Mouse (Mus musculus) frontal cortex, postnatal 14 days (tissue): Measurements from ENCODE around the gene Izumo1.

Source experiments
- DNase-seq, 2 experiments: peaks; one replicate each; pipeline ENCODE4 v3.0.0; 2022; ENCODE audit warnings: low spot score in 2 of 2

The Izumo1 gene

DNA sequence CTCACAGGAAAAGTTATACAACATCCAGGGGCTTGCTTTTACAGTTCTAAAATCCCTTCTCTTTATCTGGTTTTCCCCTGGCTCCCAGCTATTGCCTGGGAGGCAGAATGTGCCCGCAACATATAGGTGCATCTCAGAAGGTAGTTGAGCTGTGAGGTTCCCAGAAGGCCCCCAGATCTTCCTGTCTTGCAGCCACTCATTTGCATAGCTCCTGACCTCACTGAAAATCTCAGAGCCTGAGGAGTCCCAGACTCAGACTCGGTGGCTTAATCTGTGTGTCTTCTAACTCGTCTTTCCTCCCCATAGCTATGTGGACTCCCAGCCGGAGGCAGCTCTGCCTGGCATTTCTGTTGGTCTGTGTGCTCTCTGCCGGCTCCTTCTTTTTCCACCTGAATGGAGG is 3.3 kb upstream of the Izumo1 start:
- no peak for DNase-seq

DNA sequence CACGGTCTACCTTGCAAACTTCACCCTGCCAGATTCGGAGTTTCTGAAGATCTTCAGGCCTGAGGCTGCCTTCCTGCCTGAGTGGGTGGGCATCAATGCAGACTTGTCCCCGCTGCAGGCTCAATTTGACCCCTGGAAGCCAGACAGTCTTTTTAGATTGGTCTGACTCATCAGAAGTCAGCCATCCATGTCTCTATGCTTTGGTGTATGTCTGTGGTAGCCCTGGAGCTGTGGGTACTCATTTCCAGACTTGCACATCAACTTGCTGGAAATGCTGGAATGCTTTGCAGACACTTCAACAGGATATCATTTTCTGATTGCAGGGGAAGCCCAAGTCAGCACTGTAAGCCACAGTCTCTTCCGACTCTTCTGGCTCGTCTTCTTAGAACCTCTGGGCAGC is 2.0 kb upstream of the Izumo1 start:
- DNase-seq = no peak

DNA sequence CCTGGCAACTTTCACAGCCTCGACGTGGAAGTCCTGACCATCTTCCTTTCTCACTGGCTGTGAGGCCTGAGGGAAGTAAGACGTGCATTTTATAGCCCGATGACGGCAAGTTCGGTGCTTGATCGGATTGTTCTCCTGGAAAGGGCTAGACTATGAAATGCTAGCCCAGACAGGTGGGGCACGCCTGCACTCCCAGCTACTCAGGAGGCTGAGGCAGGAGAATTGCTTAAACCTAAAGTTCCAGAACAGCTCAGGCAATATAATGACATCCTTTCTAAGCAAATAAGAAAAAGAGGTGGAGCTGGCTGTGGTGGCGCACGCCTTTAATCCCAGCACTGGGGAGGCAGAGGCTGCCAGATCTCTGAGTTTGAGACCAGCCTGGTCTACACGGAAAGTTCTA is 1.9 kb downstream of the Izumo1 start:
- DNase-seq = no peak

DNA sequence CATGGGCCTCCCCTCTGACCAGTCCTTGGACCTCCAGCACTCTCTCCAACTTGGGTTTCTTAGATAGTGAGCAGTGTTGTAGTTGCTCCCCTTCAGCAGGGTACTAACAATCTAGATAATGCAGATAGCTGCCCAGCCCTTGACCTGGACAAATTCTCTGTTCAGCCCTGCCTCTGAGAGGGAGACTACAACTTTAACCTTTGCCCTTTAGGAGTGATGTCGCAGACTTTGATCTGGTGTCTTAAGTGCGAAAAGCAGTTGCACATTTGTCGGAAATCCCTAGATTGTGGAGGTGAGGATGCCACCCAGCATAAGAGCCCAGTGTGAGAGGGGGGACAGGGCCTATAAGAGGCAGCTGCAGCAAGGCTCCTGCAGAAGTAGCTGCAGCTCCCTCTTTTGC is 3.1 kb downstream of the Izumo1 start:
- DNase-seq = no peak

DNA sequence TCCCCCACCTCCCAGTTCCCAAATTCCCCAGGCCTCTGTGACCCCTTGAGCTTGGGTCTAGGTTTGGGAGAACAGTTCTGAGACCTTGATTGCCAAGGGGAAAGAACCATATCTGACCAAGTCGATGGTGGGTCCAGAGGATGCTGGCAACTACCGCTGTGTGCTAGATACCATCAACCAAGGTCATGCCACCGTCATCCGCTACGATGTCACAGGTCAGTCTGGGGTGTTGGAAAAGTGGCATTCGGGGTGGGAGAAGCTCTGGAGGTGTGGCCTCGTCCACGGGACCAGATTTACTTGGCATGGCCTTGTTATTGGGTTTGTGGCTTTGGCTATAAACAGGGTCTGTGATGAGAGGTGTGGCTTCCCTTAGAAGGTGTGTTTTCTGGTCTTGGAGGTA is 3.9 kb downstream of the Izumo1 start:
- no peak for DNase-seq

DNA sequence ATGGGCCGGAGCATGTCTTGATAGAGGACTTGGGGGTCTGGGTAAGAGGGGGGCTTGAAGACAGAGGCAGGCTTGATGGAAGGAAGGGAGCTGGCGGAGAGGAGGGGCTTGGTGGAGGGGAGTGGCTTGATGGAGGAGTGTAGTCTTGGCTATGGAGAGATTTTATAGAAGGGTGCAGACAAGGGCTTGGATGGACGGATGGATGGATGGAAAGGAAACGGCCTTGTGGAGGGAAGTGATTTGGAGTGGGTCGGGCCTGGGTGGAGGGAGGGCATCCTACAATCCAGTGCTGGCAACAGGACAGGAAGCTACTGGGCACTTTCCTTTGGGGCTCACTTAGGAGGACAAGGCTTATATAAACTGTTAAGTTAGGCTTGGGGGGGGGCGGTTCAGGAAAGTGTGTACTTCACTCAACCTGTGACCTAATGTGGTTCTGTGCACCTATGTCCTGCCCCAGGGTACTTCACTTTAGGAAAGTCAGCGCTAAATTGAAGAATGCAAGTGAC is 5.0 kb downstream of the Izumo1 start:
- DNase-seq = no peak

DNA sequence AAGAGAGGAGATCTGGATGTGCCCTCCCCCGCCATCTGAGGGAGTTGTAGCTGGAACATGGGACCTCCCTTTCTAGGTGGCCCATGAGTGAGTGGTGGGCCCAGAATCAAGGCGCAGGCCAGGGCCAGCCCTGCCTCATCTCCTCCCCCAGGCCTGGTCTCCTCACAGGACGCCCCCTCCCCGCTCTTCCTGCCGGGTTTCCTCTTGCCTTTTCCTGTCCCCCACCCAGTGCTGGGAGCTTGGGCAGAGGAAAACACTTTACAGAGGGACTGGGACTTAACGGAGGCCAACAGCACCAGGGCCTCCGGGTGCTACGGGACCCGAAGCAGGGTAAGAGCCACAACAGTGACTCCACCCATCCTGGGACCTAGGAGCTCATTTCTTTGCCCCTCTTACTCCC is 5.7 kb downstream of the Izumo1 start, which contains the start of gene Rasip1:
Gene Rasip1, plus strand, starts transcription at position 228 of the 400 bp plus-strand sequence.
- no peak for DNase-seq

DNA sequence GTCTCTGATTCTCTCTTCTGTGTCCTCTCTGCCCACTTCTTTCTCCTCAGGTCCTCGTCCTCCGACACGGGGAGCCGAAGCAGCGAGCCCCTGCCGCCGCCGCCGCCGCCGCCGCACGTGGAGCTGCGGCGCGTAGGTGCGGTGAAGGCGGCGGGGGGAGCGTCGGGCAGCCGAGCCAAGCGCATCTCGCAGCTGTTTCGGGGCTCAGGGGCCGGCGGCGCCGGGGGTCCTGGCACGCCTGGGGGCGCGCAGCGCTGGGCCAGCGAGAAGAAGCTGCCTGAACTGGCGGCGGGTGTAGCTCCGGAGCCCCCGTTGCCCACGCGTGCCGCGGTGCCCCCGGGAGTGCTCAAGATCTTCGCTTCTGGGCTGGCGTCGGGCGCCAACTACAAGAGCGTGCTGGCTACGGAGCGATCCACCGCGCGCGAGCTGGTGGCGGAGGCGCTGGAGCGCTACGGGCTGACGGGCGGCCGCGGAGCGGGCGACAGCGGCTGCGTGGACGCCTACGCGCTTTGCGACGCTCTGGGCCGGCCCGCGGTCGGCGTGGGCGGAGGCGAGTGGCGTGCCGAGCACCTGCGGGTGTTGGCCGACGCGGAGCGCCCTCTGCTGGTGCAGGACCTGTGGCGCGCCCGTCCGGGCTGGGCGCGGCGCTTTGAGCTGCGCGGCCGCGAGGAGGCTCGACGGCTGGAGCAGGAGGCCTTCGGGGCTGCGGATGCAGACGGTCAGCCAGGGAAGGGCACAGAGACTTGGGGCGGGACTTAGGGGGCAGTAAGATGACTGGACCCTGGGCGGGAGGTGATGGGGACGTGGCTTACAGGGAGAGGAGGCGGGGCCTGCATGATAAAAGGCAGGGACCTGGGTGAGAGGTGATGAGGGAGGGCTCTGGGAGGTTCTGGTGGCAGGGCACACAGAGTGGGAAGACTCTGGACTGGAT is 7.0 kb downstream of the Izumo1 start:
- DNase-seq = peak in 1 of 2 experiments; percentile 68

DNA sequence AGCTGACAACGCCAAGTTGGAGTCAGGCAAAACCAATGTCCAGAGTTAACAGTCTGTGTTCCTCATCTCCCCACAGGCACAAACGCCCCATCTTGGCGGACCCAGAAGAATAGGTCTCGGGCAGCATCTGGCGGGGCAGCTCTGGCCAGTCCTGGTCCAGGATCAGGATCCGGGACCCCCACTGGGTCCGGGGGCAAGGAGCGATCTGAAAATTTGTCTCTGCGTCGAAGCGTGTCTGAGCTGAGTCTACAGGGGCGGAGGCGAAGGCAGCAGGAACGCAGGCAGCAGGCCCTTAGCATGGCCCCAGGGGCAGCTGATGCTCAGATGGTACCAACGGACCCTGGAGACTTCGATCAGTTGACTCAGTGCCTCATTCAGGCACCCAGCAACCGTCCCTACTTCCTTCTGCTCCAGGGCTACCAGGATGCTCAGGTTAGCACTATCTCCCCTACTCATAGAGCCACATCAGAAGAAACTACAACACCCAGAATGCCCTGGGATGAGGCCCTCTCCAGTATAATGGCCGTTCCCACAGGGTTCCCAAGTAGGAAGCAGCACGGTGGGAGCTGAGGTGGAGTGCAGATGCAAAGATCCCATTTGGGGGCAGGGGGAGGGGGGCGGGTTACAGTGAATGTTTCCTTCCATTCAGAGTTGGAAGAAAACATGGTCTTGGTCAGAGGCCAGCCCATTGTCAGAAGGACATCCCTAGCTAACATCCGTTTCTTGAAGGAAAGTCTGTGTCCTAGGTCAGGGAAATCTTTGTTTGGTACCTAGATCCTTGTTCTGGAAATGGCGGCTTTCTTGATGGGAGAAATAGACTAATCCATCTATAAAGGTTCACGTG is 8.7 kb downstream of the Izumo1 start:
- DNase-seq = no peak

DNA sequence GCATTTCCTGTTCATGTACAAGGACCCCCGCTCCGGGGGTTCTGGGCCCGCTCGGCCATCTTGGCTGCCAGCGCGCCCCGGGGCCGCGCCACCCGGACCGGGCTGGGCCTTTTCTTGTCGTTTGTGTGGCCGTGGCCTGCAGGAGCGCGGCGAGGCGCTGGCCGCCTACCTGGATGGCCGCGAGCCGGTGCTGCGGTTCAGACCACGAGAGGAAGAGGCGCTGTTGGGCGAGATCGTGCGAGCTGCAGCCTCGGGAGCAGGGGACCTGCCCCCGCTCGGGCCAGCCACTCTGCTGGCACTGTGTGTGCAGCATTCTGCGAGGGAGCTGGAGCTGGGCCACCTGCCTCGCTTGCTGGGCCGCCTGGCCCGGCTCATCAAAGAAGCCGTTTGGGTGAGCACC is 10.9 kb downstream of the Izumo1 start:
- no peak for DNase-seq

DNA sequence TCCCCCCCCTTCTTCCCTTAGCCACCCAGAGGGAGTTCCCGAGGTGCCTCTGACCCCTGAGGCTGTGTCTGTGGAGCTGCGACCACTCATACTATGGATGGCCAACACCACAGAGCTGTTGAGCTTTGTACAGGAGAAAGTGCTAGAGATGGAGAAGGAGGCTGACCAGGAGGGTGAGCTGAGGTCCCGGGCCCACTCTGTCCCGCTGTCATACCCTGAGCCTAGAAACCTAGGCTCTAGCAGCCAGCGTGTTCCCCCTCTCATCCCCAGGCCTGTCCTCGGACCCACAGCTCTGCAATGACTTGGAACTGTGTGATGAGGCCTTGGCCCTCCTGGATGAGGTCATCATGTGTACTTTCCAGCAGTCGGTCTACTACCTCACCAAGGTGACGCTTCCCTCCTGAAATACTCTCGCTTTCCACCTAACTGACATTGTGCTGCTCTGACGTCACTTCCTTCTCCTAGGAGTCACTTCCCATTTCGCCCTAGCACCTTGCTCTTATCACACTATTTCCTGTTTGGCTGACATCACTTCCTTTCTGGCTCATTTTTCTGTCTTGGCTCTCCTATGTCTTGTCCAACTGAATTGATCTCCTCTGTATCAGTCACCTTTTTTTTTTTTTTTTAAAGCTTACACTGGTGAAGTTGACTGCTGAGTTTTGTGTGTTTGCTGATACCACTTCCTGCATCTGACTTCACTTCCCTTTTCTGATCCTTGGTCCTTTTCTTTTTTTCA is 13.5 kb downstream of the Izumo1 start:
- no peak for DNase-seq

DNA sequence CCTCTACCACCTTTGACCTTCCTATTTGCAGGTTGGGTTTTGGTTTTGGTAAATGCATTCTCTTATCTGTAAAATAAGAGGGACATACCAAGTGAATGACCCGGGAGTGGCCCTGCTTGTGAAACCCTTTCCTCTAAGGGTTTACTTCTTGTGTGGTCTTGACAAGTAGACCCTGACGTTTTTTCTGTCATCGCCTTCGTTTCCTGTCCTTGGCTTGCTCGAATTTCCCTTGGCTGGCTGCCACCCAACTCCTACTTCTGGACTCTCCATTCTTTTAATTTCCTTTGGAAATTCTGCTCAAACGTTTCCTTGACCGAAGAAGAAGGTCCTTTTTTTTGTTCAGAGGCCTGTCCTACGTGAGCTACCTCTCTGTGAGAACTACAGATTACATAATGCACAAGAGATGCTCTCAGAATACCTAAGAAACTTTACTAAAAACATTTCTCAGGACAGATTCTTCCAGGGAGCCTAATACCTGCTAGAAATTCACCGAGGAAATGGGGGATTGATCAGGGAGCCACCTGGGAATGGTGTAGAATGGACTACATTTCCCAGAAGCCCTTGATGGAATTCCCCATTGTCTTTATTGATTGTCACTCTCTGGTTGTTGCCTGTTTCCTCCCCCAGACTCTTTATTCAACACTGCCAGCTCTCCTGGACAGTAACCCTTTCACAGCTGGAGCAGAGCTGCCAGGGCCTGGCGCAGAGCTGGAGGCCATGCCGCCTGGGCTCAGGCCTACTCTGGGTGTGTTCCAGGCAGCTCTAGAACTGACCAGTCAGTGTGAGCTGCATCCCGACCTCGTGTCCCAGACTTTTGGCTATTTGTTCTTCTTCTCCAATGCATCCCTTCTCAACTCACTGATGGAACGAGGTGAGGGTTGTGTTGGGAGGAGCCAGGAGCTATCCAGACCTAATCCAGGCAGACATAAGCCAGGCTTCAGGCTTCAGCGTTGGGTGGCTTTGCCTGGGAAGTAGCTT is 14.4 kb downstream of the Izumo1 start:
- DNase-seq = no peak

DNA sequence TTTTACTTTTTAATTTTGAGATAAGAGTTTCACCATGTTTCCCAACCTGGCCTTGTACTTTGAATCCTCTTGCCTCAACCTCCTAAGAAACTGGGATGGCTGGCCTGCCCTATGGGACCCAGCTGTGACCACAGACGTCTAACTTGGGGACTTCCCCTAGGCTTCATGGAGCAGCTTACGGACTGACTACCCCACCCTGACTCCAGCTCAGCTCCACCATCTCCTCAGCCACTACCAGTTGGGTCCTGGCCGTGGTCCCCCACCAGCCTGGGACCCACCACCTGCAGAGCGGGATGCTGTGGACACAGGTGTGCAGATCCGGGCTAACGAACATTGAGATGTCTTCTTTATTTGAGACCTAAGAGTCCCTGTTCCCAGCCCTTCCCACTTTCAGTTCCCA is 16.1 kb downstream of the Izumo1 start:
- no peak for DNase-seq

DNA sequence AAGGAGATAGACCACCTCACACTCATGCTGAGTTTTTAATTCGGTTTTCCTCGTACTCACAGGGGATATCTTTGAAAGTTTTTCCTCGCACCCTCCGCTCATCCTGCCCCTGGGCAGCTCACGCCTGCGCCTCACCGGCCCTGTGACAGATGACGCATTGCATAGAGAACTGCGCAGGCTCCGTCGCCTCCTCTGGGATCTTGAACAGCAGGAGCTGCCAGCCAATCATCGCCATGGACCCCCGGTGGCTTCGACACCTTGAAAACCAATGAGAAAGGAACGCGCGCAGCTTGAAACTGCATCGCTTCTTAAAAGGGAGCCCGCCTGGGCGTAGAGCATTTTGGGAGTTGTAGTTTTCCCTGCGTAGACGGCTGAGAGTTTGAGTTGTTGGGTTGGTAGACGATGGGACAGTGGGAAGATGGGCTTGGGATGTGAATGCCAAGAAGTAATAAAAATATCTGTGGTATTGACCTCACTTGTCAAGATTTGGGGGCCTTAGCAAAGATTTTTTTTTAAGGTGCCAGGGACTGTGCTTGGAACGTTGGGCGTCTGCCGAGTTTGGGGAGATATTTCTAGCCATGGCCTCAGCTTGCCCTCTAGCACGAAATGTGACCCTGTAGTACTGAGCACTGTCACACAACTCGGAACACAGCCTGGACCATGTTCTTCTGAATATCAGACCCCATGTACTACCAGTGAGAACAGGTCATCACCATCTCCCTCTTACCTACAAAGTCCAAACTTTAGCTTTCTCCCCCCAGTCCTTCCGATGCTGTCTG is 17.2 kb downstream of the Izumo1 start:
- peak; percentile 93 to 96 for DNase-seq

DNA sequence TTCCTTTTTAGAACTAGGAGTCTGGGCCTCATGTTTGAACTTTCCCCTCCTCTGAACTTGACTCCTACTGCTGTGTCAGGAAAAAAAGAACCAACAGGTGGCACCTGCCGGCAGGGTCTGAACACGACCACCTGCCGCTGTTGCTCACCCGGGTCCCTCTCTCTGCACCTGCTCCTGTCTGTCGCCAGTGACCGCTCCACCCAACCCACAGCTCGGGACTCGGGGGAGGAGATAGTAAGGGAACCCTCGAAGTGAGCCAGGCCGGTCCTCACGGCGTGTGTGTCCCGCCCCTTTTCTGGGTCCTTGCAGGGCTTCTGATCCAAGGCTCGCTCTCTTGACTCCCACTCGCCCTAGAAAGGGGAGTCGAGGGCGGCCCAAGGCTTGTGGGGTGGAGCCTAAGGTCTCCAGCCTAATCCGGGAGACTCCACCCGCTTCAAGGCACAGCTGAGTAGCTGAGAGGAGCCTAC is 18.0 kb downstream of the Izumo1 start, which contains the start of gene Mamstr:
Gene Mamstr, plus strand, starts transcription at position 417 of the 467 bp plus-strand sequence.
- DNase-seq = no peak

DNA sequence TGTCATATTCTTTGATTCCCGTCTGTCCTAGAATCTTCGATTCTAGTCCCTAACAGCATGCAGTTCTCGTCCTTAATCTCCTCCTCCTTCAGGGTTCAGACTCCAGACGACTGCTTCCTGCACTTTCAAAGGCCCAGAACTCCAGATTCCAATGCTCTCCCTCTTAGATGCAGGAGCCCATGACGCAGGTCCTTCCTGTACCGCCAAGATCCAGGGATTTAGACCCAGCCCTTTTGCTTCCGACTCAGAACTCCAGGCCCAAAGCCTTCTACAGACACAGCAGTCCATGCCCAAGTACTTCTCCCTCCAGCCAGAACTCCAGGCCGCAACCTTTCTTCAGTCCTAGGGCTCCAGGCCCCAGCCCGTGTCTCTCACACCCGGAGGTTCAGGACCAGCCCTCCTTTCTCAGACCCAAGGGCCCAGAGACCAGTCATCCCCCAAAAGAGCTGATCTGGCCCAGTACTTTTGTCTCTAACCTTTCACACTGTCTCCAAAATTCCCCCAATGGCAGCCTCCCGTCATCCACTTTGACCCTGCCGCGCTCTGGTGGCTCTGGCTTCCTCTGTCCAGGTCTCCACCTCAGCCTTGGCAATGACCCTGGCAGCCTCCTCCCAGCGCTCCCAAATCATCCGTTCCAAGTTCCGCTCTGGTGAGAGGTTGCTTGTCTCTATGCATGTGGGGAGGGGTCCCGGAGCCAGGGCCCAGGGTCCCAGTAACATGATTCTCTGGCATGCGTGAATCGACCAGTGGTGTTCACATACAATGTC is 18.8 kb downstream of the Izumo1 start:
- no peak for DNase-seq

DNA sequence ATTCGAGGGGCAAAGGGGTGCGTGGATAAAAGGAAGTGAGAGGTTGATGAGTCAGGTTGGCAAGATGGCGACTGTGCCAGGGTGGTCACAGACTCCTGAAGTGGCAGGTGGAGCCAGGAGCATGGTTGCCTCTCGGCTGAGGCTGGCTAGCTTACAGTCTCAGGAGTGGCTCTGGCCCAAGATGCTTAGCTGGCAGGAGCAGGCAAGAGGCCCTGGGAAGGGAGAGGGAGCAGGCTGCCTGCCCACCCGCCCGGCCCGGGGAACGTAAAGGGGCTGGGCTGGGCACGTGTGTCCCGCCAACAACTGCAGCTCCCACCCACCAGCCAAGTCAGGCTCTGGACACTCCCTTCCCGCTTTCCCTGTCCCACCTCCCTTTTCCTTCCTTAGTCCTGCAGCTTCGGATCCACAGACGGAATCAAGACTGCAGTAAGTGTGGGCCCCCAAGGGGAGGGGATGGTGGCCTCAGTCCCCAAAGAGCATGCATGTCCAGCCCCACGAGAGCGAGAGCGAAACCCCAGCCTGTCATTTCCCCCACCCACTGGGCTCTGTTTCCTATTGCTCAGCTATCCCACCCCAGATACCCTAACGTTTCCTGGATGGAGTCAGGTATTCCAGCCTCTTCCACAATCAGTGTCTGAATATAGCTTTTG is 19.9 kb downstream of the Izumo1 start:
- DNase-seq = no peak

DNA sequence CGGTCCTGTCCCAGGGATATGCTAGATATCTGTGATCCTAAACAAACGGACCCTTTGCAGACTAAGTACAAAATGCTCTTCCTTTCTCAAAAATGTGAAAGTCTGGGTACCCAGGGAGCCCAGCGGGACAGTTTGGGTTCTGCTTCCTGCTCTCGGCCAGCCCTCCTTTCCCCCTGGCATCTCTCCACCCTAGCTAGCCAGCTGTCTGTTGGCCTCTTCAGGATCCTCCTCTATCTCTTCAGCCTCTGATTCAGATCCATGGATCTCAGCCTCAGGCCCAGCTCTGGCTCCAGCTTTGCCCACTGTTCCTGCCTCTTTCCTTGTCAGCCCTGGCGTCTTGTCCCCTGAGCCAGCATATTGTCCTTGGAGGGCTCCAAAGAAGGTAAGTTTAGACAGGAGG is 20.5 kb downstream of the Izumo1 start:
- DNase-seq = no peak
